8 mouse cellular contexts compared by ENCODE assay signal in genomic region chr11:50024833-50025720, GRCm38 (mm10). TPM values are rescaled to one million over a fixed set of nuclear protein-coding genes. Genes with fewer than 3 reads are reported as not detected.
DNase-seq lines count a peak whose midpoint lies in the region; ATAC-seq lines count a peak whose summit lies in the region.

TSS of gene Rnf130 (plus strand) at chr11:50025346.

- no peaks in the 10 kb centered on the region for H3K36me3 ChIP-seq in hindbrain, embryonic 15.5 days

- H3K4me3 ChIP-seq in hindbrain, embryonic 15.5 days = peak within 1 kb of the TSS; percentile 74

- under 1% methylated on average over 103 of the region's 129 CpGs for WGBS in hindbrain, embryonic 15.5 days

- no peaks in the 10 kb centered on the region for H3K27me3 ChIP-seq in hindbrain, embryonic 15.5 days

- H3K27ac ChIP-seq in hindbrain, embryonic 15.5 days (replicated peaks) = peak within 1 kb of the TSS; percentile 99

- H3K4me2 ChIP-seq in hindbrain, embryonic 15.5 days = peak within 1 kb of the TSS; percentile 60

- H3K4me1 ChIP-seq in hindbrain, embryonic 15.5 days (replicated peaks) = peaks cover 42% of the 10 kb centered on the region

- H3K9ac ChIP-seq in hindbrain, embryonic 15.5 days = peak within 1 kb of the TSS; percentile 77

- ATAC-seq in hindbrain, embryonic 15.5 days (ENCODE audit: low FRiP score, low read depth) = peak; percentile 92

- peak; percentile 95 for DNase-seq in ZHBTc4 (ENCODE audit: low read depth, low spot score)
- peak; percentile 91 to 97 for DNase-seq in cerebellum, postnatal 4 days (ENCODE audit: low spot score in 2 of 2)
- peak; percentile 94 for DNase-seq in gastrocnemius, adult 18-20 months (ENCODE audit: low spot score)
- DNase-seq in layer of hippocampus, postnatal 36 days = peak; percentile 96 to 97
- peak; percentile 94 for DNase-seq in lung, postnatal 25 days (ENCODE audit: low spot score)
- DNase-seq in retina, embryonic 14.5 days (ENCODE audit: low spot score) = peak; percentile 94
- DNase-seq in thymus, postnatal 36 days = peak; percentile 94

- H3K9me3 ChIP-seq in hindbrain, embryonic 15.5 days = no peaks in the 10 kb centered on the region

RNA-seq across cellular contexts. Expression of gene Rnf130, which starts in this region (rescaled TPM):
- total RNA-seq in gastrocnemius, adult 18-20 months (2021) = 10 to 100 TPM; 47.8 to 53.2 TPM
- 64.6 and 71.0 TPM in 2 replicates for polyA plus RNA-seq in hindbrain, embryonic 15.5 days (2015; fragmentation: Nextera tagmentation; extraction: Ambion mirVana)
- total RNA-seq in layer of hippocampus, postnatal 36 days (2021) = 10 to 100 TPM; 77.5 to 79.9 TPM

Comparison
In these comparisons a context has a peak if more than half of its experiments do, and no peak if none do; other contexts are left out.
1. Peak in every context shown above with its lines: DNase-seq, ATAC-seq, H3K4me3 ChIP-seq and H3K27ac ChIP-seq.